Mouse (Mus musculus) myocyte (in vitro differentiated cells): ENCODE measurements around the gene Adipor2.

Experiments used
- CEBPB ChIP-seq: IDR thresholded peaks from 2 replicates; pipeline ENCODE4 v1.6.1; 2011; ENCODE audit warnings: mild to moderate bottlenecking, moderate library complexity; ENCODE audit not compliant: poor library complexity, insufficient read depth, severe bottlenecking
- E2F4 ChIP-seq: IDR thresholded peaks from one replicate; pipeline ENCODE4 v1.6.1; 2011; ENCODE audit warnings: mild to moderate bottlenecking, control low read depth, moderate library complexity; ENCODE audit not compliant: insufficient read depth
- MYOD1 ChIP-seq, 3 experiments: IDR thresholded peaks; one replicate each; pipeline ENCODE4 v1.6.1; 2011; ENCODE audit warnings: control low read depth in 2 of 3, low read depth in 2 of 3, mild to moderate bottlenecking in 2 of 3, moderate library complexity in 1 of 3; ENCODE audit not compliant: insufficient read length in 2 of 3, control insufficient read depth in 1 of 3
- MYOG ChIP-seq, 3 experiments: IDR thresholded peaks; one replicate each; pipeline ENCODE4 v1.6.1; 2011; ENCODE audit warnings: control low read depth in 2 of 3, low read depth in 2 of 3, mild to moderate bottlenecking in 2 of 3; ENCODE audit not compliant: insufficient read length in 2 of 3, control insufficient read depth in 1 of 3, insufficient read depth in 1 of 3
- POLR2A ChIP-seq: IDR thresholded peaks from one replicate; pipeline ENCODE4 v1.6.1; 2011; ENCODE audit warnings: low read depth, mild to moderate bottlenecking, control low read depth, moderate library complexity; ENCODE audit not compliant: insufficient read length
- POLR2AphosphoS2 ChIP-seq: IDR thresholded peaks from one replicate; pipeline ENCODE4 v1.6.1; 2011; ENCODE audit warnings: low read depth, control low read depth; ENCODE audit not compliant: insufficient read length
- TCF3 ChIP-seq: IDR thresholded peaks from one replicate; pipeline ENCODE4 v1.6.1; 2011; ENCODE audit warnings: low read depth, control low read depth; ENCODE audit not compliant: insufficient read length
- USF1 ChIP-seq: IDR thresholded peaks from one replicate; pipeline ENCODE4 v1.6.1; 2011; ENCODE audit warnings: low read depth, mild to moderate bottlenecking, control low read depth, moderate library complexity

GRCm38 (mm10) chr6:119402976-119403375 is 14.5 kb downstream of the Adipor2 start:
- TF ChIP-seq MYOG (IDR thresholded peaks at IDR 0.05; ENCODE audit: control insufficient read depth in 1 of 3, insufficient read depth in 1 of 3, insufficient read length in 2 of 3, low read depth in 2 of 3) (no peak), MYOD1 (IDR thresholded peaks at IDR 0.05; ENCODE audit: control insufficient read depth in 1 of 3, insufficient read length in 2 of 3, low read depth in 2 of 3) (no peak), USF1 (no peak), E2F4 (no peak), POLR2AphosphoS2 (no peak), TCF3 (no peak), CEBPB (no peak), POLR2A (no peak)
